Mouse (Mus musculus) heart, embryonic 14.5 days (tissue): ENCODE data around the gene Fam78a. TPM values are rescaled to one million over a fixed set of nuclear protein-coding genes. Genes with fewer than 3 reads are reported as not detected.

Experiments
- ATAC-seq: fragments of 200-750 bp; cut with Nextera tagmentation; 2 replicates; pipeline ENCODE4 v1.8.0; 2017; ENCODE audit warnings: low read depth, moderate TSS enrichment; ENCODE audit not compliant: insufficient number of reproducible peaks, insufficient read depth, low FRiP score
- H3K27ac ChIP-seq, 2 experiments: fragments of 200-500 bp in 1 of 2; fragments of 300-500 bp in 1 of 2; sonication (generic) in 1 of 2; replicated peaks in 1 of 2; 2 replicates each; pipeline ENCODE4 v1.5.1; 2012 to 2014; ENCODE audit warnings: low read depth in 2 of 2, low read length in 2 of 2, control low read depth in 1 of 2, mild to moderate bottlenecking in 1 of 2, mixed read lengths in 1 of 2; ENCODE audit not compliant: control insufficient read depth in 1 of 2, insufficient read depth in 1 of 2
- H3K27me3 ChIP-seq: fragments of 300-500 bp; sonication (generic); 2 replicates; pipeline ENCODE4 v1.6.1; 2014; ENCODE audit warnings: mild to moderate bottlenecking, low read length, control low read depth; ENCODE audit not compliant: control insufficient read depth, insufficient read depth
- H3K36me3 ChIP-seq: fragments of 300-500 bp; sonication (generic); 2 replicates; pipeline ENCODE4 v1.6.1; 2014; ENCODE audit warnings: mild to moderate bottlenecking, control low read depth, low read length, mixed read lengths; ENCODE audit not compliant: control insufficient read depth, insufficient read depth
- H3K4me1 ChIP-seq, 2 experiments: fragments of 200-500 bp in 1 of 2; fragments of 300-500 bp in 1 of 2; sonication (generic) in 1 of 2; 2 replicates each; pipeline ENCODE4 v1.6.1; 2012 to 2014; ENCODE audit warnings: low read length in 2 of 2, control low read depth in 1 of 2, mixed read lengths in 1 of 2; ENCODE audit not compliant: control insufficient read depth in 2 of 2, insufficient read depth in 2 of 2
- H3K4me2 ChIP-seq: fragments of 300-500 bp; sonication (generic); 2 replicates; pipeline ENCODE4 v1.6.1; 2014; ENCODE audit warnings: mild to moderate bottlenecking, low read length
- H3K4me3 ChIP-seq, 2 experiments: fragments of 200-500 bp in 1 of 2; fragments of 300-500 bp in 1 of 2; sonication (generic) in 1 of 2; 2 replicates each; pipeline ENCODE4 v1.5.1; 2012 to 2014; ENCODE audit warnings: low read length in 2 of 2, mild to moderate bottlenecking in 2 of 2, control low read depth in 1 of 2, low read depth in 1 of 2, moderate library complexity in 1 of 2; ENCODE audit not compliant: control insufficient read depth in 1 of 2, insufficient read depth in 1 of 2
- H3K9ac ChIP-seq: fragments of 300-500 bp; sonication (generic); 2 replicates; pipeline ENCODE4 v1.6.1; 2014; ENCODE audit warnings: mild to moderate bottlenecking, low read length
- H3K9me3 ChIP-seq: fragments of 300-500 bp; sonication (generic); 2 replicates; pipeline ENCODE4 v1.6.1; 2016; ENCODE audit warnings: low read length, control low read depth; ENCODE audit not compliant: control insufficient read depth
- WGBS: fragments of 180-500 bp; shearing (Covaris S2); extraction: QIAGEN DNeasy Blood & Tissue Kit; methylation state at CpG from one replicate; pipeline ENCODE4 v1.1.7; 2014; 5-methylcytosine and 5-hydroxymethylcytosine counted together
- polyA plus RNA-seq: library from polyadenylated mRNA; unstranded; fragments of >200 nt; fragmentation: Nextera tagmentation; extraction: Ambion mirVana; gene quantifications from 2 replicates; pipeline ENCODE4 v1.2.1, GENCODE M21; 2014

Gene Fam78a
- polyA plus RNA-seq, 1 experiment from 2014 or later, result 33.7 TPM

DNA sequence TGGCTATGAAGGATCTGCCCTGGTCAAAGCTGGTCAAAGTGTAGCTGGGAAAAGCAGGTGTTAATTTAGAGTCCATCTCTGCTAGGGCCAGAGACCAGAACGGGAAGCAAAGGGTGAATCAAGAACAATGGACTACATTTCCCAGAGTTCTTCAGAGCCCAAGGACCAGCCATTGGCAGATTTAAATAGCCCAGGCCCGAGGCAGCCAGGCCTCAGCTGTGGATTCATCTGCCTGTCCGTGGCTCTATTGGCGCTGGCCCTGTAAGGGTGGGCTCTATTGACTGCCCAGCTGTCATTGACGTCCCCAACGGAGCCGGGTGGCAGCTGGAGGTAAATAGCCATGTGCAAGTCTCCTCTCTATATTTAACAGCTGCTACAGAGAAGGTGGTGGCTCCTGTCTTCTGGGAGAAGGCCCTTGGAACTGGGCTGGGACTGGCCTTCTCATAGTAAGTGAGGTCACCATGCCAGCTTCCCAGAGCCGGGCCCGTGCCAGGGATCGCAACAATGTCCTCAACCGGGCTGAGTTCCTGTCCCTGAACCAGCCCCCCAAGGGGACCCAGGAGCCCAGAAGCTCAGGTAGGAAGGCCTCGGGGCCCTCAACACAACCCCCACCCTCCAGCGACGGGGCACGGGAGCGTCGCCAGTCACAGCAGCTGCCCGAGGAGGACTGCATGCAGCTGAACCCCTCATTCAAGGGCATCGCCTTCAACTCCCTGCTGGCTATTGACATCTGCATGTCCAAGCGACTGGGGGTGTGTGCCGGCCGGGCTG is 10.9 kb upstream of the Fam78a start, which contains the start of gene Plpp7:
Gene Plpp7 (plus strand): TSS at position 178 of the 771 bp plus-strand sequence.
- Histone ChIP-seq H3K4me2 (peak within 1 kb of the TSS; percentile 72), H3K27me3 (no peaks in the 10 kb centered on the region), H3K9ac (peak within 1 kb of the TSS; percentile 77), H3K4me3 (peak within 1 kb of the TSS; percentile 45 to 52), H3K36me3 (no peaks in the 10 kb centered on the region; the same call in 1 of the 2 replicates), H3K9me3 (no peaks in the 10 kb centered on the region), H3K4me1 (peaks cover 7 to 17% of the 10 kb centered on the region in 2 experiments), H3K27ac (peak within 1 kb of the TSS; percentile 60 to 62)
- peak; percentile 75 for ATAC-seq
- WGBS, result 41% methylated on average over 22 of the region's 22 CpGs

DNA sequence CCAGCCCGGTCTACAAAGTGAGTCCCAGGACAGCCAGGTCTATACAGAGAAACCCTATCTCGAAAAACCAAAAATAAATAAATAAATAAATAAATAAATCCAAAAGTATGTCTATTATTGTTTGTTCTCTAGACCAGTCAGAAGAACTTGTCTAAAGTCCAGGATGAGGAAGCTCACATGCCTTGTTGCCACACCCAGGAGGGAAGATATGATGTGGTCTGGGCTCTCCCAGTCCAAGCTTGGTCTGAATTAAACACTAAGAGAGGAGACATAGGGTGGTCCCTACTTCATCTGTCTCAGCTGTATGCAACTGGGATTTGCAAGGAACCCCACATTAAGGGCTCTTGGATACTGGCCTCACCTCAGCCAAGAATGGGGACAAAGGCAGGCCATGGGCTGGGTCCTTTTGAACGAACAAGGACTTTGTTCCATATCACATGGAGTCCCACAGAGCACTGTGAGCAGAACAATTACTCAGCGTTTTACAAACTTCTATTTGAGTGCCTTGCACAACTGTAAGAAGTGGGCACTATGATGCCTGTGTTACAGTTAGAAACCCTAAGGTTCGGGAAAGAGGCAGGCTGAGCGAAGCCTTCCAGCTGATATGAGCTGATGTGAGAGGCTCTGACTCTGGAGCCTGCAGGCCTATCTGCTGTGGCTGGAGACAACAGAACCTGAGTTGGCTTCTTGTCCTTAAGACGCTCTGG is 9.5 kb upstream of the Fam78a start:
- Histone ChIP-seq H3K36me3 (no peaks in the 10 kb centered on the region), H3K27me3 (no peaks in the 10 kb centered on the region), H3K4me2 (no peak overlapping the region), H3K4me1 (peaks cover 10 to 21% of the 10 kb centered on the region in 2 experiments), H3K27ac (no peak overlapping the region), H3K4me3 (no peak overlapping the region), H3K9me3 (no peaks in the 10 kb centered on the region), H3K9ac (no peak overlapping the region)
- no peak for ATAC-seq
- WGBS, result 82% methylated on average over 7 of the region's 7 CpGs

- no peak overlapping the region for H3K9ac ChIP-seq
- no peaks in the 10 kb centered on the region for H3K9me3 ChIP-seq
- WGBS, result 43% methylated on average over 3 of the region's 3 CpGs
- H3K4me1 ChIP-seq, result peaks cover 23 to 34% of the 10 kb centered on the region in 2 experiments
- H3K4me3 ChIP-seq, result no peak overlapping the region
- no peak for ATAC-seq
- no peaks in the 10 kb centered on the region for H3K36me3 ChIP-seq
- no peaks in the 10 kb centered on the region for H3K27me3 ChIP-seq
- H3K27ac ChIP-seq, result no peak overlapping the region
- no peak overlapping the region for H3K4me2 ChIP-seq
Observed at GRCm38 (mm10) chr2:32091956-32092355, 7.3 kb upstream of the Fam78a start.

DNA sequence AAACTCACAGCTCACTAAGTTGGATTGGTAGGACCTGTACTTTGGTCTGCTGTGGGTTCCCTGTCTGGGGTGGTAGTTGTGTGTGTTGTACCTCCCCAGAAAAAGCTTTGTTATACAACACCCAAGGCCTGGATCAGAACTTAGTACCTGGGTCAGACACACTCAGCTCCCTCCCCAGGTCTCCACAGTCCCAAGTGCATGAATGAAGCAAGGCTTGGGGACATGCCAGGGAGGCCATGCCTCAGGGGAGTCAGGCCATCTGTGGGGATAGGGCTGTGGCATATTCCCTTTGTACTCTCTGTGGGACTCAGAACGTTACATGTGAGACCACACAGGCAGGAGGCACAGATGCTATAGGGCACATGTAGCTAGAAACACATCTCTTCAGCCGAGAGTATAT is 5.5 kb upstream of the Fam78a start:
- Histone ChIP-seq H3K4me3 (no peak overlapping the region), H3K9me3 (no peaks in the 10 kb centered on the region), H3K27ac (no peak overlapping the region), H3K36me3 (no peaks in the 10 kb centered on the region), H3K4me2 (no peak overlapping the region), H3K27me3 (no peaks in the 10 kb centered on the region), H3K9ac (no peak overlapping the region), H3K4me1 (peaks cover 16 to 21% of the 10 kb centered on the region in 2 experiments)
- WGBS, result 77% methylated on average over 2 of the region's 2 CpGs
- no peak for ATAC-seq

DNA sequence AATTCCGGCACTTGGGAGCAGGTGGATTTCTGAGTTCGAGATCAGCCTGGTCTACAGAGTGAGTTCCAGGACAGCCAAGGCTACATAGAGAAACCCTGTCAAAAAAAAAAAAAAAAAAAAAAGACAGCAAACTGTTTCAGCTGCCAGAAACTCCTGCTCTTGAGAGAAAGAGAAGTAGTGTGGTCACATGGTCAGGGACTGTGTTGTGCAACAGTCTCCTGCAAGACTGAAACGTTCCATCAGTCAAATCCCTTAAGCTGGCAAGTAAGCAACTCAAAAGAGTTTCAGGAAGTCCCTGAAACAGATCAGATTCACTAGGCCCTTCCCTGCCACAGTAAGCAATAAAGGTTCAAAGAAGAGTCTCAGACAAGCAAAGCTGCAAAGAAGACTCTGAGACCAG is 4.9 kb upstream of the Fam78a start:
- 73% methylated on average over 3 of the region's 3 CpGs for WGBS
- Histone ChIP-seq H3K4me2 (no peak overlapping the region; the same call in 1 of the 2 replicates), H3K4me1 (peaks cover 16 to 23% of the 10 kb centered on the region in 2 experiments), H3K4me3 (no peak overlapping the region), H3K9me3 (no peaks in the 10 kb centered on the region), H3K27ac (peak overlapping the region in 1 of 2 experiments; percentile 72; a peak in 2 of 4 replicates), H3K9ac (peak overlapping the region; percentile 57; the same call in 1 of the 2 replicates), H3K27me3 (no peaks in the 10 kb centered on the region), H3K36me3 (no peaks in the 10 kb centered on the region)
- ATAC-seq, result no peak

DNA sequence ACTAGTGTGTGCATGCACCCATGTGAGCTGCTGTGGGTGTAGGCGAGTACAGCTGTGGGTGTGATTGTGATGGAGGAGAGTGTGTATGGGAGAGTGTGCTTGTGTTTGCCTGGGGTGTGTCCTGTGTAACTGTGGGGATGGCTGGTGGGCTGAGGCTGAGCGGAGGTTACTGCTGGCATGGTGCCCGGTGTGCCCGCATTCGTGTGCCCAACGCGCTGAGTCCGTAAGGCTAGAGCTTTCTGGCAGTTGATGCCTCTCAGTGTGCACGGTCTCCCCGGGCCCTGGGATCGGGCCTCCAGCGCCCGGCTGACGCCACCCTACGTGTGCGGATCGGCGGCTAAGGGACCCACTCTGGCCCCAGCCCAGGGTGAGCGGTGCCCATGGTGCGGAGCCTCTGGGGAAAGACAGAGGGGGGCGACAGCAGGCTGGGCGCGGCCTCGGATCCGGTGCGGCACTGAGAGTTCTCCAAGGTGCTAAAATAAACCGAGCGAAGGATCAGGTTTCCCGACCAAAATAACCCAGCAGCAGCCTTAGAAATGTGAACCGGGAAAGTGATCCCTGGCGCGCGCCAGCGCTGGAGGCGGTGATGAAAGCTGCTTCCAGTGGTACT is 3.8 kb upstream of the Fam78a start:
- H3K4me1 ChIP-seq, result peaks cover 16 to 23% of the 10 kb centered on the region in 2 experiments
- H3K27me3 ChIP-seq, result no peaks in the 10 kb centered on the region
- no peaks in the 10 kb centered on the region for H3K36me3 ChIP-seq
- H3K9me3 ChIP-seq, result no peaks in the 10 kb centered on the region
- peak overlapping the region; percentile 72 to 77 for H3K27ac ChIP-seq
- H3K9ac ChIP-seq, result peak overlapping the region; percentile 57
- 4% methylated on average over 35 of the region's 35 CpGs for WGBS
- ATAC-seq, result peak; percentile 34; the same call in 1 of the 2 replicates
- peak overlapping the region; percentile 20 to 35 for H3K4me3 ChIP-seq
- H3K4me2 ChIP-seq, result peak overlapping the region; percentile 57

- ATAC-seq, result no peak
- 43% methylated on average over 4 of the region's 4 CpGs for WGBS
- H3K36me3 ChIP-seq, result no peaks in the 10 kb centered on the region
- H3K4me3 ChIP-seq, result no peak overlapping the region
- peak overlapping the region in 1 of 2 experiments; percentile 72; a peak in 1 of 4 replicates for H3K27ac ChIP-seq
- no peaks in the 10 kb centered on the region for H3K9me3 ChIP-seq
- H3K27me3 ChIP-seq, result no peaks in the 10 kb centered on the region
- H3K9ac ChIP-seq, result no peak overlapping the region
- H3K4me2 ChIP-seq, result no peak overlapping the region
- H3K4me1 ChIP-seq, result peaks cover 16 to 23% of the 10 kb centered on the region in 2 experiments
Observed at GRCm38 (mm10) chr2:32087606-32088005, 2.9 kb upstream of the Fam78a start.
